Mouse (Mus musculus): ENCODE results near the gene Me1.

DNA sequence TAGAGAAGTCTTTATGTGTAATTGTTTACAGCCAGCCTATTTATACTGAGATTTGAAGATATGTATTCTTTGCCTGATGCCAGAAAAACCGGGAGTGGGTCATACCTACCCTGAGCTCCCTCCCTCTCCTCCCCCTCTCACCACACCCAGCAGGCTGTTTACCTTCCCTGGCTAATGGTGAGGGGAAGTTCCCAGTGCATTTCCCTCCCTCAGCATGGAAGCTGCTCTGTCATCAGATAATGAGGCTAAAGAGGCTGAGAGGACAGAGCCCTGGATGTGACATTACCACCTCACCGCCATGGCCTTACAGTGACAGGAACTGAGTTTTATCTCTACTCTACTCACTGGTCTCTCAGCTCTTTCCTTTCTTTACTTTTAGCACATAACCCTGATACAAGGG is 6.1 kb upstream of the Me1 start:
- TF ChIP-seq CTCF (IDR thresholded peaks at IDR 0.05; ENCODE audit: borderline replicate concordance, insufficient read depth, low read depth, low read length) = no peak
- TF ChIP-seq POLR2A (IDR thresholded peaks at IDR 0.05; ENCODE audit: borderline replicate concordance, insufficient read depth, low read length) = no peak

Data from cerebellum, adult 2 months (tissue).